Mouse (Mus musculus) limb, embryonic 15.5 days (tissue): ENCODE measurements around the gene Dock4. TPM values are rescaled to one million over a fixed set of nuclear protein-coding genes. Genes with fewer than 3 reads are reported as not detected.

Experiments used
- ATAC-seq: fragments of 200-750 bp; cut with Nextera tagmentation; 2 replicates; pipeline ENCODE4 v1.8.0; 2017; ENCODE audit warnings: low read depth, moderate TSS enrichment; ENCODE audit not compliant: insufficient number of reproducible peaks, low FRiP score, low TSS enrichment
- H3K27ac ChIP-seq: fragments of 300-500 bp; sonication (generic); 2 replicates; pipeline ENCODE4 v1.5.1; 2015; ENCODE audit warnings: moderate library complexity, mild to moderate bottlenecking, inconsistent platforms
- H3K27me3 ChIP-seq: fragments of 300-500 bp; sonication (generic); 2 replicates; pipeline ENCODE4 v1.6.1; 2015; ENCODE audit warnings: inconsistent platforms
- H3K36me3 ChIP-seq: fragments of 300-500 bp; sonication (generic); 2 replicates; pipeline ENCODE4 v1.6.1; 2015; ENCODE audit warnings: inconsistent platforms
- H3K4me1 ChIP-seq: fragments of 300-500 bp; sonication (generic); 2 replicates; pipeline ENCODE4 v1.6.1; 2015; ENCODE audit warnings: inconsistent platforms
- H3K4me2 ChIP-seq: fragments of 300-500 bp; sonication (generic); 2 replicates; pipeline ENCODE4 v1.6.1; 2015; ENCODE audit warnings: mild to moderate bottlenecking, inconsistent platforms
- H3K4me3 ChIP-seq: fragments of 300-500 bp; sonication (generic); 2 replicates; pipeline ENCODE4 v1.5.1; 2015; ENCODE audit warnings: mild to moderate bottlenecking, inconsistent platforms
- H3K9ac ChIP-seq: fragments of 300-500 bp; sonication (generic); 2 replicates; pipeline ENCODE4 v1.6.1; 2015; ENCODE audit warnings: inconsistent platforms
- H3K9me3 ChIP-seq: fragments of 300-500 bp; sonication (generic); 2 replicates; pipeline ENCODE4 v1.6.1; 2016; ENCODE audit warnings: inconsistent platforms
- WGBS: fragments of 180-500 bp; shearing (Covaris S2); methylation state at CpG from one replicate; pipeline ENCODE4 v1.1.7; 2015; 5-methylcytosine and 5-hydroxymethylcytosine counted together
- polyA plus RNA-seq: library from polyadenylated mRNA; unstranded; fragments of >200 nt; fragmentation: Nextera tagmentation; extraction: Ambion mirVana; gene quantifications from 2 replicates; pipeline ENCODE4 v1.2.1, GENCODE M21; 2015

Gene Dock4
- polyA plus RNA-seq, 1 experiment from 2014 or later: 13.6 TPM

- WGBS: 91% methylated on average over 6 of the region's 6 CpGs
- H3K4me3 ChIP-seq: no peak overlapping the region
These were observed 109.3 kb downstream of the Dock4 start for GRCm38 (mm10) chr12:40554941-40555511.

GRCm38 (mm10) chr12:40558600-40558999, 112.8 kb downstream of the Dock4 start:
- H3K27ac ChIP-seq: no peak overlapping the region
- WGBS: 72% methylated on average over 3 of the region's 3 CpGs

More at GRCm38 (mm10) chr12:40554941-40555511, 109.3 kb downstream of the Dock4 start:
- ATAC-seq: no peak
- Histone ChIP-seq H3K4me2 (no peak overlapping the region), H3K27me3 (no peaks in the 10 kb centered on the region), H3K9me3 (no peaks in the 10 kb centered on the region), H3K27ac (no peak overlapping the region), H3K4me1 (no peaks in the 10 kb centered on the region), H3K9ac (no peak overlapping the region), H3K36me3 (no peaks in the 10 kb centered on the region)

GRCm38 (mm10) chr12:40559103-40559502, 113.4 kb downstream of the Dock4 start:
- H3K27ac ChIP-seq: 0 out of 2 replicates have a peak overlapping the region, but pooled peaks have one; percentile 17
- no peak overlapping the region for H3K4me3 ChIP-seq
- H3K9ac ChIP-seq: no peak overlapping the region
- H3K4me1 ChIP-seq: no peaks in the 10 kb centered on the region
- 63% methylated on average over 11 of the region's 11 CpGs for WGBS
- no peaks in the 10 kb centered on the region for H3K9me3 ChIP-seq
- no peak overlapping the region for H3K4me2 ChIP-seq
- ATAC-seq: no peak
- H3K27me3 ChIP-seq: no peaks in the 10 kb centered on the region
- no peaks in the 10 kb centered on the region for H3K36me3 ChIP-seq

More at GRCm38 (mm10) chr12:40558600-40558999, 112.8 kb downstream of the Dock4 start:
- H3K9me3 ChIP-seq: no peaks in the 10 kb centered on the region
- H3K36me3 ChIP-seq: no peaks in the 10 kb centered on the region
- H3K4me1 ChIP-seq: no peaks in the 10 kb centered on the region
- no peak overlapping the region for H3K4me3 ChIP-seq
- no peaks in the 10 kb centered on the region for H3K27me3 ChIP-seq
- no peak overlapping the region for H3K9ac ChIP-seq
- no peak overlapping the region for H3K4me2 ChIP-seq
- no peak for ATAC-seq

- WGBS: 50% methylated on average over 1 of the region's 1 CpGs
- H3K4me3 ChIP-seq: no peak overlapping the region
- no peaks in the 10 kb centered on the region for H3K27me3 ChIP-seq
- no peak overlapping the region for H3K4me2 ChIP-seq
- H3K4me1 ChIP-seq: no peaks in the 10 kb centered on the region
- no peak for ATAC-seq
- no peaks in the 10 kb centered on the region for H3K9me3 ChIP-seq
- no peaks in the 10 kb centered on the region for H3K36me3 ChIP-seq
- H3K9ac ChIP-seq: no peak overlapping the region
- H3K27ac ChIP-seq: no peak overlapping the region
These were observed 118.0 kb downstream of the Dock4 start for GRCm38 (mm10) chr12:40563703-40564102.

- no peak overlapping the region for H3K9ac ChIP-seq
- no peak overlapping the region for H3K4me2 ChIP-seq
- no peaks in the 10 kb centered on the region for H3K36me3 ChIP-seq
- no peak overlapping the region for H3K4me3 ChIP-seq
- 38% methylated on average over 2 of the region's 2 CpGs for WGBS
- H3K27me3 ChIP-seq: no peaks in the 10 kb centered on the region
- no peak for ATAC-seq
- no peaks in the 10 kb centered on the region for H3K4me1 ChIP-seq
- no peak overlapping the region for H3K27ac ChIP-seq
- no peaks in the 10 kb centered on the region for H3K9me3 ChIP-seq
These were observed 118.5 kb downstream of the Dock4 start for GRCm38 (mm10) chr12:40564261-40564660.

- Histone ChIP-seq H3K9me3 (no peaks in the 10 kb centered on the region), H3K27me3 (no peaks in the 10 kb centered on the region), H3K36me3 (no peaks in the 10 kb centered on the region), H3K4me3 (no peak overlapping the region), H3K4me2 (no peak overlapping the region), H3K27ac (no peak overlapping the region), H3K4me1 (no peaks in the 10 kb centered on the region), H3K9ac (no peak overlapping the region)
- no peak for ATAC-seq
- WGBS: 56% methylated on average over 4 of the region's 4 CpGs
These were observed 122.7 kb downstream of the Dock4 start for GRCm38 (mm10) chr12:40568365-40568885.

GRCm38 (mm10) chr12:40568971-40569968, 123.5 kb downstream of the Dock4 start:
- WGBS: 50% methylated on average over 9 of the region's 9 CpGs
- Histone ChIP-seq H3K9ac (no peak overlapping the region), H3K27me3 (no peaks in the 10 kb centered on the region), H3K4me2 (no peak overlapping the region), H3K9me3 (no peaks in the 10 kb centered on the region), H3K36me3 (no peaks in the 10 kb centered on the region), H3K4me3 (no peak overlapping the region), H3K27ac (no peak overlapping the region), H3K4me1 (no peaks in the 10 kb centered on the region)
- ATAC-seq: no peak

GRCm38 (mm10) chr12:40570250-40570649, 124.5 kb downstream of the Dock4 start:
- WGBS: 25% methylated on average over 1 of the region's 1 CpGs
- Histone ChIP-seq H3K27me3 (no peaks in the 10 kb centered on the region), H3K36me3 (no peaks in the 10 kb centered on the region), H3K4me2 (no peak overlapping the region), H3K9me3 (no peaks in the 10 kb centered on the region), H3K4me1 (no peaks in the 10 kb centered on the region), H3K4me3 (no peak overlapping the region), H3K27ac (no peak overlapping the region), H3K9ac (no peak overlapping the region)
- ATAC-seq: no peak

GRCm38 (mm10) chr12:40574051-40574450, 128.3 kb downstream of the Dock4 start:
- H3K4me2 ChIP-seq: no peak overlapping the region
- H3K36me3 ChIP-seq: no peaks in the 10 kb centered on the region
- WGBS: 52% methylated on average over 3 of the region's 3 CpGs
- H3K9ac ChIP-seq: no peak overlapping the region
- H3K9me3 ChIP-seq: no peaks in the 10 kb centered on the region
- no peak overlapping the region for H3K27ac ChIP-seq
- H3K4me3 ChIP-seq: no peak overlapping the region
- ATAC-seq: no peak
- H3K27me3 ChIP-seq: no peaks in the 10 kb centered on the region
- no peaks in the 10 kb centered on the region for H3K4me1 ChIP-seq

GRCm38 (mm10) chr12:40576749-40577148, 131.0 kb downstream of the Dock4 start:
- Histone ChIP-seq H3K27ac (no peak overlapping the region), H3K36me3 (no peaks in the 10 kb centered on the region), H3K4me1 (no peaks in the 10 kb centered on the region; the same call in 1 of the 2 replicates), H3K4me2 (no peak overlapping the region), H3K27me3 (no peaks in the 10 kb centered on the region), H3K9ac (no peak overlapping the region), H3K4me3 (no peak overlapping the region), H3K9me3 (no peaks in the 10 kb centered on the region)
- 81% methylated on average over 2 of the region's 2 CpGs for WGBS
- ATAC-seq: no peak

GRCm38 (mm10) chr12:40580351-40580750, 134.6 kb downstream of the Dock4 start:
- WGBS: 20% methylated on average over 2 of the region's 2 CpGs
- Histone ChIP-seq H3K4me2 (no peak overlapping the region), H3K27me3 (no peaks in the 10 kb centered on the region), H3K9ac (no peak overlapping the region), H3K36me3 (no peaks in the 10 kb centered on the region), H3K27ac (no peak overlapping the region), H3K9me3 (no peaks in the 10 kb centered on the region), H3K4me1 (no peaks in the 10 kb centered on the region; the same call in 1 of the 2 replicates), H3K4me3 (no peak overlapping the region)
- ATAC-seq: no peak

GRCm38 (mm10) chr12:40581037-40581436, 135.3 kb downstream of the Dock4 start:
- Histone ChIP-seq H3K4me2 (no peak overlapping the region), H3K27me3 (no peaks in the 10 kb centered on the region), H3K9me3 (no peaks in the 10 kb centered on the region), H3K9ac (no peak overlapping the region), H3K36me3 (no peaks in the 10 kb centered on the region), H3K4me1 (no peaks in the 10 kb centered on the region; the same call in 1 of the 2 replicates), H3K4me3 (no peak overlapping the region), H3K27ac (no peak overlapping the region)
- ATAC-seq: no peak
- WGBS: 28% methylated on average over 3 of the region's 3 CpGs
